In the genomic region with DNA sequence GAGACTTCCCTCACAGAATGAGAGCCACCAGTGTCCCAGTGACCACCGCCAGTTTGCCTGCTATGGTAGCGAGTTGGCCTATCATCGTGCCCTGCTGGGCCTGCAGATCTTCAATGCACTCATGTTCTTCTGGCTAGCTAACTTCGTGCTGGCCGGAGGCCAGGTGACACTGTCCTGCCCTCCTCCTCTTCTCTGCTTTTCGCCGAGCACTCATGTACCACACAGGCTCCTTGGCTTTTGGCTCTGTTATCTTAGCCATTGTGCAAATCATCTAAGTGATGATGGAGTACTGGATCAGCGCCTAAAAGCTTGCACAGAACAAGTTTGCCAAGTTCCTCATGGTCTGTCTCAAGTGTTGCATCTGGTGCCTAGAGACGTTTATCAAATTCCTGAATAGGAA, we compare ENCODE assay signal across 10 mouse cellular contexts.
DNase-seq lines count a peak whose midpoint lies in the region; ATAC-seq lines count a peak whose summit lies in the region.
"Had no signal": no experiment of that assay in that cellular context is flagged by ENCODE, and none has a peak within 500 bp of the region (broad histone marks: within the 10 kb centered on the region; RNA-seq: fewer than 3 reads in every experiment).

No protein-coding gene starts in this region.

- H3K27ac ChIP-seq in lung, embryonic 16.5 days (ENCODE audit: low read length), result no peak overlapping the region
- H3K27ac ChIP-seq: hindbrain, embryonic 15.5 days had no signal

- no peak overlapping the region for H3K4me3 ChIP-seq in lung, embryonic 16.5 days (ENCODE audit: low read length)
- H3K4me3 ChIP-seq: hindbrain, embryonic 15.5 days had no signal

- no peaks in the 10 kb centered on the region; the same call in 1 of the 2 replicates for H3K9me3 ChIP-seq in lung, embryonic 16.5 days (ENCODE audit: control insufficient read depth, low read length)
- H3K9me3 ChIP-seq: hindbrain, embryonic 15.5 days had no signal

- no peaks in the 10 kb centered on the region for H3K36me3 ChIP-seq in lung, embryonic 16.5 days (ENCODE audit: control insufficient read depth, insufficient read depth, low read length)
- H3K36me3 ChIP-seq: hindbrain, embryonic 15.5 days had no signal

- no peaks in the 10 kb centered on the region for H3K27me3 ChIP-seq in lung, embryonic 16.5 days (ENCODE audit: control insufficient read depth, insufficient read depth, low read depth, low read length)
- H3K27me3 ChIP-seq: hindbrain, embryonic 15.5 days had no signal

- H3K4me1 ChIP-seq in lung, embryonic 16.5 days (replicated peaks; ENCODE audit: control insufficient read depth, insufficient read depth, low read length), result peaks cover 9% of the 10 kb centered on the region; the same call in 1 of the 2 replicates
- H3K4me1 ChIP-seq: hindbrain, embryonic 15.5 days had no signal

- H3K9ac ChIP-seq in lung, embryonic 16.5 days (ENCODE audit: low read length), result no peak overlapping the region
- H3K9ac ChIP-seq: hindbrain, embryonic 15.5 days had no signal

- peak; percentile 1 for DNase-seq in gastrocnemius, adult 18-20 months (ENCODE audit: low spot score)
- DNase-seq in gastrocnemius, adult 8-10 months (ENCODE audit: low spot score in 2 of 2), result no peak
- peak; percentile 90 for DNase-seq in 3T3-L1 (ENCODE audit: low read depth, low spot score)
- DNase-seq in fibroblast of lung, adult 2 months (ENCODE audit: low read depth), result peak; percentile 13
- no peak for DNase-seq in retina, embryonic 14.5 days (ENCODE audit: low spot score)
- DNase-seq: cerebellum, adult 11 months; kidney, postnatal 14 days had no signal

- 46% methylated on average over 9 of the region's 9 CpGs for WGBS in lung, embryonic 16.5 days

- H3K4me2 ChIP-seq in lung, embryonic 16.5 days (ENCODE audit: low read depth, low read length), result no peak overlapping the region
- H3K4me2 ChIP-seq: hindbrain, embryonic 15.5 days had no signal

- ATAC-seq in lung, embryonic 16.5 days (ENCODE audit: low read depth), result peak; percentile 93
- ATAC-seq in CD4-positive, CD25-positive, alpha-beta regulatory T cell, adult 4 months, result no peak

Comparison
In these comparisons a context has a peak if more than half of its experiments do, and no peak if none do; other contexts are left out.
1. DNase-seq: peak in gastrocnemius, adult 18-20 months (single experiment), 3T3-L1 (single experiment) and fibroblast of lung, adult 2 months (single experiment); none in gastrocnemius, adult 8-10 months (0 of 2) and retina, embryonic 14.5 days (single experiment).